11 mouse cellular contexts compared by ENCODE assay signal in genomic region chr11:44746731-44747130, GRCm38 (mm10).
A peak's percentile ranks its signal among the peaks of the same experiment; 100 is the strongest.
DNase-seq lines count a peak whose midpoint lies in the region; ATAC-seq and TF ChIP-seq lines count a peak whose summit lies in the region.
"Had no signal": no experiment of that assay in that cellular context is flagged by ENCODE, and none has a peak within 500 bp of the region (broad histone marks: within the 10 kb centered on the region; RNA-seq: fewer than 3 reads in every experiment).

No protein-coding gene starts in this region.

- H3K4me2 ChIP-seq in heart, postnatal 0 days (ENCODE audit: low read depth, low read length), result no peak overlapping the region
- H3K4me2 ChIP-seq: forebrain, embryonic 13.5 days; kidney, embryonic 15.5 days had no signal

- TF ChIP-seq EP300 in heart, postnatal 0 days (IDR thresholded peaks at IDR 0.05; ENCODE audit: low read depth), result no peak

- no peak overlapping the region for H3K4me3 ChIP-seq in heart, embryonic 10.5 days
- no peak overlapping the region for H3K4me3 ChIP-seq in heart, postnatal 0 days (ENCODE audit: low read depth, low read length)
- H3K4me3 ChIP-seq: forebrain, embryonic 13.5 days; kidney, embryonic 15.5 days had no signal

- H3K4me1 ChIP-seq in heart, embryonic 10.5 days, result peaks cover 15% of the 10 kb centered on the region
- no peaks in the 10 kb centered on the region for H3K4me1 ChIP-seq in heart, postnatal 0 days (ENCODE audit: control insufficient read depth, insufficient read depth)
- H3K4me1 ChIP-seq: forebrain, embryonic 13.5 days; kidney, embryonic 15.5 days had no signal

- H3K9me3 ChIP-seq in heart, embryonic 10.5 days, result no peaks in the 10 kb centered on the region
- no peaks in the 10 kb centered on the region for H3K9me3 ChIP-seq in heart, postnatal 0 days (replicated peaks; ENCODE audit: control insufficient read depth, low read length)
- H3K9me3 ChIP-seq: forebrain, embryonic 13.5 days; kidney, embryonic 15.5 days had no signal

- no peak for TF ChIP-seq CTCF in heart, postnatal 0 days (IDR thresholded peaks at IDR 0.05; ENCODE audit: low read depth)

- no peaks in the 10 kb centered on the region for H3K36me3 ChIP-seq in heart, embryonic 10.5 days
- H3K36me3 ChIP-seq in heart, postnatal 0 days (replicated peaks; ENCODE audit: control insufficient read depth, insufficient read depth, low read length), result no peaks in the 10 kb centered on the region
- H3K36me3 ChIP-seq: kidney, embryonic 15.5 days had no signal

- DNase-seq in heart, embryonic 10.5 days (ENCODE audit: low spot score), result peak; percentile 94
- DNase-seq in heart, adult 8-10 months (ENCODE audit: low spot score), result no peak
- DNase-seq in spleen, postnatal 36 days (ENCODE audit: low spot score in 2 of 2), result peak; percentile 58 to 59
- DNase-seq in spleen, postnatal 14 days (ENCODE audit: low spot score in 2 of 2), result no peak
- DNase-seq in heart, postnatal 0 days (ENCODE audit: low spot score), result peak; percentile 43
- peak; percentile 44 for DNase-seq in yolk sac, embryonic 10.5 days (ENCODE audit: low spot score)
- DNase-seq in natural killer cell, adult 2 months (ENCODE audit: low spot score in 2 of 2), result no peak
- no peak for DNase-seq in adrenal gland, postnatal 4 days (ENCODE audit: low spot score in 2 of 2)

- 0 out of 2 replicates have a peak, but pooled peaks have one; percentile 27 for ATAC-seq in heart, postnatal 0 days (ENCODE audit: insufficient read depth, low read depth)
- ATAC-seq: activated CD4-positive, CD25-positive, alpha-beta regulatory T cell, adult 4 months; forebrain, embryonic 13.5 days had no signal

- H3K27ac ChIP-seq in heart, embryonic 10.5 days, result peak overlapping the region; percentile 62; the same call in 1 of the 2 replicates
- no peak overlapping the region for H3K27ac ChIP-seq in heart, postnatal 0 days (ENCODE audit: low read depth)
- H3K27ac ChIP-seq: forebrain, embryonic 13.5 days; kidney, embryonic 15.5 days had no signal

- WGBS in heart, embryonic 10.5 days, result 9% methylated on average over 3 of the region's 3 CpGs
- 12% methylated on average over 3 of the region's 3 CpGs for WGBS in heart, postnatal 0 days

- no peak overlapping the region for H3K9ac ChIP-seq in heart, postnatal 0 days (replicated peaks; ENCODE audit: low read depth, low read length)
- H3K9ac ChIP-seq: forebrain, embryonic 13.5 days; kidney, embryonic 15.5 days had no signal

- no peaks in the 10 kb centered on the region for H3K27me3 ChIP-seq in heart, embryonic 10.5 days (ENCODE audit: insufficient read depth, poor library complexity, severe bottlenecking)
- H3K27me3 ChIP-seq in heart, postnatal 0 days (ENCODE audit: control insufficient read depth, insufficient read depth, low read length), result no peaks in the 10 kb centered on the region
- H3K27me3 ChIP-seq: kidney, embryonic 15.5 days had no signal

Comparison
In these comparisons a context has a peak if more than half of its experiments do, and no peak if none do; other contexts are left out.
1. DNase-seq: peak in heart, embryonic 10.5 days (single experiment), spleen, postnatal 36 days (2 of 2), heart, postnatal 0 days (single experiment) and yolk sac, embryonic 10.5 days (single experiment); none in heart, adult 8-10 months (single experiment), spleen, postnatal 14 days (0 of 2), natural killer cell, adult 2 months (0 of 2) and adrenal gland, postnatal 4 days (0 of 2).